Mouse (Mus musculus): ENCODE results near the gene Egln3. TPM values are rescaled to one million over a fixed set of nuclear protein-coding genes. Genes with fewer than 3 reads are reported as not detected.

The Egln3 gene
- total and polyA plus RNA-seq, 3 experiments = 2.1 to 7.9 (median 5.2) TPM

GRCm38 (mm10) chr12:54162637-54163131 lies 41.0 kb downstream of the Egln3 start:
- DNase-seq = peak; percentile 54

DNA sequence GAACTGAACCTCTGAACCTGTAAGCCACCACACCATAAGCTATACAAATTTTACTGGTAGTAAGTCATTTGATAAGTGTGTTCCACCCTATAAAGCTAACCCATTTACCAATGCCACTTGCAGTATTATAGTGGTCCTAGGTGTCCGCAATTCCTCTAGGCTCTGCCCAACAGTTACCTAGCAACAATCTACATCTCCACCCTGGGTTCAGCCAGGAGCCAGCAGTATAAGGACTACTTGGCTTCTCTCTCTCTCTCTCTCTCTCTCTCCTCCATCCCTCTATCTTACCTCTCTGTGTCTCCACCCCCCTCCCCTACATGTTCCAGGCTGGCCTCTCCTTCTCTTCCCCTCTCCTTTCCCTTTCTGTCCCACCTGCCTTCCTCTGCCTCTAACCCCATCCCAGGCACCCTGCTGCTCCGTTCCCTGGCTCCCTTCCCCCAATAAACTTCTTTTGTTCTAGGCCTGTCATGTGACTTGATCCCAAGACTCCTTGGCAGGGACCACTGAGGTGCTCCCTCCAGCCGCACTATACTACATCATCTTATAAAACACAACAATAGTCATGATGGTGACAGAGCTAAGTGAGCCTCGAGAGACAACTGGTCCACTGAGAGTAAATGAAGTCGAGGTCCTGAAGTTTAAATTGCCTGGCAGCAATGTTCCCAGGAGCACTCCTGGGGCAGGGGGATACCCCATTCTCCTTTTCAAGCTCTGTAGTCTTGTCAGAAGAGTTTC lies 42.0 kb downstream of the Egln3 start:
- DNase-seq = no peak

DNA sequence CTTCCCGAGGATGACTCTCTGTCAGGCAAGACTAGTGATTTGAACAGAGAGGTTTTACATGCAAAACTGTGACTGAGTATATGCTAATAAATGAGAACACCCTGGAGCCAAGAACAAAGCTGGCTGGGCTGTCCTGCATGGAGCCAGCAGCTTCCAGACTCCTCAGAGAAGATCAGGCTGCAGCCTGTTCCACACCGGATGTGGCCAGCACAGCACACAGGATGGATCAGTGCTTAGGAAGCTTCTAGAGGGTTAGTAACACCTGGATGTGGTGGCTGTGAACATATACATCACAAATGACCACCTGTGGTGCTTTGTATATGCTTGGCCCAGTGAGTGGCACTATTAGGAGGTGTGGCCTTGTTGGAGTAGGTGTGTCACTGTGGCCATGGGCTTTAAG lies 43.4 kb downstream of the Egln3 start:
- DNase-seq = no peak

DNA sequence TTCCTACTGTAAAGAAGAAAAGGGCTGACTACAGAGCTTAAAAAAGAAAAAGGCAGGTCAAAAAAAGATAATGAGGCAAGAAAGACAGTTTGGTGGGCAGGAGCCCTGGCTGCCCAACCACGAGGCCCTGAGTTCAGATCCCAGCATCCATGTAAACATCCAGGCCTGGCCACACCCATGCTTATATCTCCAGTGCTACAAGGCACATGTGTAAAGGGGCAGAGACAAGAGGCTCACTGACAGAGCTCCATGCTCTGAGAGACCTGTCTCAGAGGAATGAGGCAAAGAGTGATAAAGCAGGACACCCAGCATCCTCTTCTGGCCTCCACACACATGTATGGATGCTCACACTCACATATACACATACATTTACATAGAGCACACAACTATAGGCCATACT lies 48.9 kb downstream of the Egln3 start:
- DNase-seq = no peak

DNA sequence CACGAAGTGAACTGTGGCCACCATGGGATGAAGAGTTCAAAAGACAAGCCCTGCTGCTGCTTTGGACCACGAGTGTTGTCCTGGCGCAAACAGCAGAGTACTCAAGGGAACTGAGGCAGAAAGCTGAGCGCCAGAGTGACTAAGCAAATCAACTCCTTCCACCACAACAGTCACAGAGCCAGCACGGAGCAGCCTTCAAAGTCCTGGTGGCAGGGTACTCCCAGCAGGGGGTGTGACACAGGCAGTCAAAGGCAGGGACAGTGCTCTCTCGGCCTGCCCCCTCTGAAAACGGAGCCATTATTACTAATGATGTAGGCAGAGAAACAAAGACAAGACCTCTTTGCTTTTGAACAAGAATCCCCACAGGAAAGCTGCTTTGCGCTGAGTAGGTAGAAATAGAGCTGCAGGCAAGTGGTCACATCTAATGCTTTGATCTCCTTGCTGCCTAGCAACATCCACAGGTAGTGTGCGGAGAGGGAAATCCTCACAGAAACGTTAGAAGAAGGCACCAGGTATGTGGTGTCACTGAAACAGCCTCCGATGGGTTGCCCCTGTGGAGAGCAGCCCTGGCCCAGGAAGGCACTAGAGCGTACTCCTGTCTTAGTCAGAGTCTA lies 56.6 kb downstream of the Egln3 start:
- no peak for DNase-seq

Measured in adrenal gland, adult 2 months (tissue).